Mouse (Mus musculus) forebrain, embryonic 16.5 days (tissue): Measurements from ENCODE around the gene Lsm2. TPM values are rescaled to one million over a fixed set of nuclear protein-coding genes. Genes with fewer than 3 reads are reported as not detected.
"Not testable (repeated sequence)": the region's sequence is repeated elsewhere in the genome, so short reads cannot be mapped to it uniquely, and the experiment has no call there.

Experiments
- ATAC-seq: fragments of 200-750 bp; cut with Nextera tagmentation; 2 replicates; pipeline ENCODE4 v1.8.0; 2017; ENCODE audit warnings: mild to moderate bottlenecking, moderate library complexity
- H3K27ac ChIP-seq: fragments of 300-500 bp; sonication (generic); 2 replicates; pipeline ENCODE4 v1.5.1; 2014; ENCODE audit warnings: low read length, control low read depth
- H3K27me3 ChIP-seq: fragments of 300-500 bp; sonication (generic); replicated peaks from 2 replicates; pipeline ENCODE4 v1.6.1; 2014; ENCODE audit warnings: low read length; ENCODE audit not compliant: control insufficient read depth, insufficient read depth
- H3K36me3 ChIP-seq: fragments of 300-500 bp; sonication (generic); 2 replicates; pipeline ENCODE4 v1.6.1; 2014; ENCODE audit not compliant: control insufficient read depth, insufficient read depth
- H3K4me1 ChIP-seq: fragments of 300-500 bp; sonication (generic); replicated peaks from 2 replicates; pipeline ENCODE4 v1.6.1; 2014; ENCODE audit warnings: low read length; ENCODE audit not compliant: control insufficient read depth, insufficient read depth
- H3K4me2 ChIP-seq: fragments of 300-500 bp; sonication (generic); 2 replicates; pipeline ENCODE4 v1.6.1; 2014; ENCODE audit warnings: mild to moderate bottlenecking, low read length, control low read depth
- H3K4me3 ChIP-seq: fragments of 300-500 bp; sonication (generic); replicated peaks from 2 replicates; pipeline ENCODE4 v1.5.1; 2014; ENCODE audit warnings: mild to moderate bottlenecking, low read length, control low read depth
- H3K9ac ChIP-seq: fragments of 300-500 bp; sonication (generic); replicated peaks from 2 replicates; pipeline ENCODE4 v1.6.1; 2014; ENCODE audit warnings: low read depth, low read length, control low read depth
- H3K9me3 ChIP-seq: fragments of 300-500 bp; sonication (generic); 2 replicates; pipeline ENCODE4 v1.6.1; 2016; ENCODE audit warnings: low read length; ENCODE audit not compliant: control insufficient read depth
- WGBS: fragments of 180-500 bp; shearing (Covaris S2); extraction: QIAGEN DNeasy Blood & Tissue Kit; methylation state at CpG from one replicate; pipeline ENCODE4 v1.1.7; 2014; 5-methylcytosine and 5-hydroxymethylcytosine counted together
- polyA plus RNA-seq: library from polyadenylated mRNA; unstranded; fragments of >200 nt; fragmentation: Nextera tagmentation; extraction: Ambion mirVana; gene quantifications from 2 replicates; pipeline ENCODE4 v1.2.1, GENCODE M21; 2015

Lsm2 gene
- polyA plus RNA-seq, 1 experiment from 2014 or later = 121 TPM

DNA sequence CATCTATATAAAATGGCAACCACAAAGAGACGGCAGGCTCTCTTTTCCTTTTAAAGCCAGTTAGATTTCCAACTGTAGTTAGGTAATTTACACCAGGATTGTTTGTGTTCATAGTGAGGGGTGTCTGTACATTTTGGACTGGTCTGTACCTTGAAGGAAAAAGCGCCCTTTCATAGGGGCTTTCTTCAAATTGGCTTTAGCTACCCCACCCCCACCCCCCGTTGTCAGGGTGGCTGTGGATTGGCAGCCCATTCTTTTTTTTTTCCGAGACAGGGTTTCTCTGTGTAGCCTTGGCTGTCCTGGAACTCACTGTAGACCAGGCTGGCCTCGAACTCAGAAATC lies 15.5 kb downstream of the Lsm2 start:
- no peak overlapping the region for H3K4me2 ChIP-seq
- ATAC-seq = no peak
- WGBS = 92% methylated on average over 5 of the region's 5 CpGs
- H3K4me3 ChIP-seq = no peak overlapping the region
- peaks cover 14% of the 10 kb centered on the region for H3K4me1 ChIP-seq
- no peaks in the 10 kb centered on the region for H3K9me3 ChIP-seq
- H3K9ac ChIP-seq = no peak overlapping the region
- no peak overlapping the region for H3K27ac ChIP-seq
- no peaks in the 10 kb centered on the region for H3K27me3 ChIP-seq
- H3K36me3 ChIP-seq = no peaks in the 10 kb centered on the region

DNA sequence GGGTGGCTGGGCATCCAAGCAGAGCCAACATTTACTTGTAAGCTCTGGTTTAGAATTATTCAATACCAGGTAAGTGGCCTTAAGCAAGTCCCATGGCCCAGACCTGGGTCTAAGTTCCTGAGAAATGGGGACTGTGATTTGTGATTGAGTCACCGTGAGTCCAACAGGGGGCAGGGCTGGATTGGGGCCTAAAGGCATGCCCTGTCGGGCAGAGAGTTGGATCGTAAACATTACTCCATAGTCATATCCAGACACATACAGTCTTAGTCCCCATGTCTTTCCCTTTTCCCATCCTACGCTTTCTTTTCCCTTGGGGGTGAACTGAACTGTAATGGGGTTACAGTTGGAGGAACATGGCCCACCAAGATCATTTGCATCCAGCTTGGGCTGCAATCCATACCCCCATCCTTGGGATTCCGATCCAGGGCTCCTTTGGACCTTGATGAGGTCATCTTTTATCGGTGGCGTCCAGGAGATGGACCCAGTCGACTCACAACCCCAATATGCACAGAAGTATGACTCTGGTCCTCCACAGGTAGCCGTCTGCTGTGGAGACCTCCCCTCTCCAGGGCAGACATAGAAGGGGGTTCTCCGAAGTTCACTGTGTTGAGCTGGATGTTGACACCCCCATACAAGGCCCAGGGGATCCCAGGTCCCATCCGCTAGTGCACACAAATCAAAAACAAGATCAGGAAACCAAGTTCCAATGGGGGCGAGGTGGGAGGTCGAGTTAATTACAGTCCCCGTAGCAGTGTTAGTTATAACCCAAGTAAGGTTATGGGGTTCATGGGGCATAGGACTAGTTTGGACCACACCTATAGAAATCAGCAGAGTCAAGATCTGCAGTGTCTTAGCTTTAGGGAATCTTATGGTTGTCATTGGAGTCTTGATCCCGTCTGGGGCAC lies 17.1 kb downstream of the Lsm2 start:
- Histone ChIP-seq H3K4me1 (peaks cover 27% of the 10 kb centered on the region), H3K9ac (no peak overlapping the region), H3K9me3 (no peaks in the 10 kb centered on the region), H3K27ac (no peak overlapping the region), H3K27me3 (no peaks in the 10 kb centered on the region), H3K36me3 (no peaks in the 10 kb centered on the region), H3K4me3 (no peak overlapping the region), H3K4me2 (peak overlapping the region; percentile 47)
- ATAC-seq = no peak
- 93% methylated on average over 15 of the region's 15 CpGs for WGBS

DNA sequence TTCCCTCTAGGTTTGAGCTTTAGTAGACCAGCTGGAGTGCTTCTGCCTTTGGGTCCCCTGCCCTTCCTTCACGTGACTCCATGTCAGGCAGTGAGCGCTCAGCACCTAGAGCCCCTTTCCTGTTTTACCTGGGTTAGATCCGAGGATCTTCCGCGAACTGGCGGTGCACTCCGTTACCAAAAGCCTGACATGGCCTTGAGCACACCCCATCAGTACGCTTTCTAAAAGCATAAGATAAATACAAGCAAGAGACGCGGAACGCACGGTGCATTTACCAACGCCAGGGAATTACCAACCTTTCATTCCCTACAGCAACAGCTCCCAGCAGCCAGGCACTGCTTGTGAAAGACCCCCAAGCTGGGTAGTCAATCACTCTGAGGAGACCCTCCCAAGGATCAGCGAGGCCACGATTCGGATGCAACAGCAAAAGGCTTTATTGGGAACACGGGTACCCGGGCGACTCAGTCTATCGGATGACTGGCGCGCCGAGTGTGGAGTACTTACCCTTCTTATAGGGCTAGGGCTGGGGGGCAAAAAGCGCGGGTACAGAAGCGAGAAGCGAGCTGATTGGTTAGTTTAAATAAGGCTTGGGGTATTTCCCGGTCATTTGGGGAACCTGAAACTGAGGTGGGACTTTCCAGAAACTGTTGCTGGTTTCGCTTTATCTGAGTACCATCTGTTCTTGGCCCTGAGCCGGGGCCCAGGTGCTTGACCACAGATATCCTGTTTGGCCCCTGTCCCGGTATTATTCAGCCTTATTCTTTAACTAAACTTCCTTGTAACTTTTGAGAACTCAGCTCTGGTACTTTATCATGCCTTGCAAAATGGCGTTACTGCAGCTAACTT lies 18.4 kb downstream of the Lsm2 start:
- Histone ChIP-seq H3K4me1 (peaks cover 27% of the 10 kb centered on the region), H3K4me2 (peak overlapping the region; percentile 99), H3K9ac (peak overlapping the region; percentile 90), H3K4me3 (peak overlapping the region; percentile 83), H3K27ac (peak overlapping the region; percentile 98)
- not testable (repeated sequence) for H3K9me3 ChIP-seq, ATAC-seq, H3K27me3 ChIP-seq, H3K36me3 ChIP-seq
- WGBS = 29% methylated on average over 26 of the region's 32 CpGs

DNA sequence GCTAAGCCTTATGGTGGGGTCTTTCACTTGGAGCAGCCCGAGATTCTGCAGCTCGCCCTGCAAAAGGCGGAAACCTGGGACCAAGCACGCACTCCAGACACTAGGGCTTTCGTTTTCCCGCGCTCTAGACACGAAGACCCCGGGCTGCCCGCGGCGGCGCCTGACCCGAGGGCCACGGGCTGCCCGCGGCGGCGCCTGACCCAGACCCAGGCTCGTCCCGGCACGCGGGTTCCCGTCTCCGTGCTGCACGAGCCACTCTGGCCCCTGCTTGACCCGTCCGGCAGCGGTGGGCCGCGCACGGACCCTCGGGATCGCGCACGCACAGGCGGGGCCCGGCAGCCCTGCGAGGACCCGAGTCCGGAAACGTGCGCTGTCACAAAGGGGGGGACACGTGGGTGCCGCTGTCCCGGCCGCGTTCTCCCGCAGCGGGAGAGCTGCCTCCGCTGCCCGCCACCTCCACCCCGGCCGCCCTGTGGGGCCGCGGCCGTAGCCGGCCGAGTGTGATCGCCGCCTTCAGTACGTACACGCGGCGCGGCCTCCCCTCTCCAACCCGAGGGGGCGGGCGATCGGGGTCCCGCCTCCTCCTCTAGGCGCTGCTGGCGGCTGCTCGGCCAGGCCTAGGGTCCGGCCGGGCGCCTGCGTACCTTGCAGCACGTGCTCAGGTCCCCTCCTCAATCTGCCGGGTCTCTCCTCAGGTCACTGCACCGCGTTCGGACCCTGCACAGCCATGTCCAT lies 19.2 kb downstream of the Lsm2 start, which contains the start of gene Vars:
Vars (plus strand) TSS at position 271 of the 735 bp plus-strand sequence.
- Histone ChIP-seq H3K4me2 (peak within 1 kb of the TSS; percentile 99), H3K27ac (peak within 1 kb of the TSS; percentile 98), H3K9ac (peak within 1 kb of the TSS; percentile 90), H3K27me3 (no peaks in the 10 kb centered on the region), H3K4me1 (peaks cover 27% of the 10 kb centered on the region), H3K36me3 (peaks cover 13% of the 10 kb centered on the region), H3K9me3 (no peaks in the 10 kb centered on the region), H3K4me3 (peak within 1 kb of the TSS; percentile 83)
- WGBS = 0% methylated on average over 79 of the region's 83 CpGs
- peak; percentile 93 for ATAC-seq

DNA sequence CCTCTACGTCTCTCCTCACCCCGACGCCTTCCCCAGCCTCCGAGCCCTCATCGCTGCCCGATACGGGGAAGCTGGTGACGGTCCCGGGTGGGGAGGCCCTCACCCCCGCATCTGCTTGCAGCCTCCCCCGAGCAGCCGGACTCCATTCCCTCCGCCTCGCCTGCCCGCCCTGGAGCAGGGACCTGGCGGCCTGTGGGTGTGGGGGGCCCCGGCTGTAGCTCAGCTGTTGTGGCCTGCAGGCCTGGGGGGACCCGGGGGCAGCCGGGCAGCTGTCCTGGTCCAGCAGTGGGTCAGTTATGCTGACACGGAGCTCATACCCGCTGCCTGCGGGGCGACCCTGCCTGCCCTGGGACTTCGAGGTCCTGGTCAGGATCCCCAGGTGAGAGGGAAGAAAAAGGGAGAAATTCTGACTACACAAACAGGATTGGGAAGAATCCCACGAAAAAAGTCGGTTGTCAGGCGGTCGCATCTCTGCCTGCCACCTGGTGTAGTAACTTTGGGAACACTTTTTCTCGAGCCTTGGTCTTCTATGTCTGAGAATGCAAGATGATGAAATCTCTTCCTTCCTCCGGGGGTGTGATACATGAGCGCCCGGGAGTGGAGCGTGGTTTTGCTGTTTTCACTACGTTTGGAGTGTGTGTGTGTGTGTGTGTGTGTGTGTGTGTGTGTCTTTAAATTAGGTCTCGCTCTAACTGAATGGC lies 19.9 kb downstream of the Lsm2 start:
- H3K9me3 ChIP-seq = no peaks in the 10 kb centered on the region
- WGBS = under 1% methylated on average over 35 of the region's 35 CpGs
- no peaks in the 10 kb centered on the region for H3K27me3 ChIP-seq
- peaks cover 27% of the 10 kb centered on the region for H3K4me1 ChIP-seq
- H3K4me3 ChIP-seq = peak overlapping the region; percentile 83
- H3K36me3 ChIP-seq = peaks cover 13% of the 10 kb centered on the region
- peak overlapping the region; percentile 98 for H3K27ac ChIP-seq
- H3K4me2 ChIP-seq = peak overlapping the region; percentile 99
- H3K9ac ChIP-seq = peak overlapping the region; percentile 90
- ATAC-seq = peak; percentile 13; the same call in 1 of the 2 replicates

DNA sequence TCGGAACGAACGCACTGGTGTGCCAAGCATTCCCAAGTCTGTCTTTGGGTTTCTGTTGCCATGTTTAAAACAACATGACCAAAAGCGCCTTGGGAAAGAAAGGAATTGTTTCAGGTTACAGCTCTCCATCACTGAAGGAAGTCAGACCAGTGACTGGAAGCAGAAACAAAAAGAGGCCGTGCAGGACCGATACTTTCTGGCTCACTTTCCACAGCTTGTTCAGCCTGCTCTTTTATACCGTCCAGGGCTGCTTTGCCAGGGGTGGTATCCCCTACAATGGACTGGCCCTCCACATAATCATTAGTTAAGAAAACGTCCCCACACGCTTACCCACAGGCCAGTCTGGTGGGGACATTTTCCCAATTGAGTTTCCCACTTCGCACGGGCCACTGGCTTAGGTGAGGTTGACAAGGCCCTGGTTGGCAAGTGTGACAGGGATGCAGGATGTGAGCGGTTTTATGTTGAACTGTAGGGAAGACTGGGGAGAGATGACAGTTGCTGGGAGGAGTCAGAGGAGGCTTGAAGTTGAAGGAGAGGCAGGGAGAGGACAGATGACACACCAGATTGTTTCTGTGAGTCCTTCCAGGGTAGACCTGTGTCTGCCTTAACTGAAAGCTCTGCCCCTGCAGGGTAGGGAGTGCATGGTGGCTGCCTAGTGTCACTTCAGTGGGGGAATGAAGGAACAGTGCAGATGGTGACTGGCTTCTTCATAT lies 20.6 kb downstream of the Lsm2 start:
- ATAC-seq = no peak
- 5% methylated on average over 12 of the region's 12 CpGs for WGBS
- H3K4me2 ChIP-seq = peak overlapping the region; percentile 99
- no peaks in the 10 kb centered on the region for H3K27me3 ChIP-seq
- H3K27ac ChIP-seq = no peak overlapping the region
- no peaks in the 10 kb centered on the region for H3K9me3 ChIP-seq
- peaks cover 27% of the 10 kb centered on the region for H3K4me1 ChIP-seq
- H3K4me3 ChIP-seq = peak overlapping the region; percentile 83
- H3K9ac ChIP-seq = peak overlapping the region; percentile 90
- H3K36me3 ChIP-seq = peaks cover 13% of the 10 kb centered on the region

DNA sequence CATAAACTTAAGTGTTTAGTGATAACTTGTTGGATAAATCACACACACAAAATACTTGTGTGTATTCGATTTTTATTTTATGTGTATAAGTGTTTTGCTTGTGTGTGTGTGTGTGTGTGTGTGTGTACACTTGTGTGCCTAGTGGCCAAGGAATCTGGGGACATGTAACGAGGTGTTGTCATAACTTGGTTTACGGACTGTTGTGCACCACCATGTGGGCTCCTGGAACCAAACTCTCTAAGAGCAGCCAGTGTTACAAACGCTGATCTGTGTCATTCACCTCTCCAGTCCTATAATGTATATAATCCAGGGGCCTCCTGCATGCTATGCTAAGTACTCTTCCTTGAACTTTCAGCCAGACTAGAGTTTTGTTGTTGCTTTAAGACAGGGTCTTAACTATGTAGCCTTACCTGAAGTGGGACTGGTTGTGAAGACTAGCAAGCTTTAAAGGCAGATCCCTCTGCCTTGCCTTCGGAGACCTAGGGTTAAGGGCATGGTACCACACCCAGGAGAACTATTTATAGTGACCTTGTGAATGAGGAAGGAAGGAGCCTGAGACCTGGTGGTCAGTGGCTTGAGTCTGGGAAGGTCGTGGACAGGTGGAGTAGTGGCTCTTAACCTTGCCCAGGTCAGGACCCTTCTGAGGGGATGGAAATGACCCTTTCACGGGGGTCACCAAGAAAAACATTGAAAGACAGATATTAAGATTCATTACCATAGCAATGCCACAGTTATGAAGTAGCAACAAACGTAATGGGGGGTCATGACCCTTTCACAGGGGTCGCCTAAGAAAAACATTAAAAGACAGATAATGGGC lies 21.6 kb downstream of the Lsm2 start:
- WGBS = 68% methylated on average over 9 of the region's 9 CpGs
- H3K27me3 ChIP-seq = no peaks in the 10 kb centered on the region
- H3K27ac ChIP-seq = no peak overlapping the region
- peaks cover 15% of the 10 kb centered on the region for H3K36me3 ChIP-seq
- H3K4me1 ChIP-seq = peaks cover 27% of the 10 kb centered on the region
- no peaks in the 10 kb centered on the region for H3K9me3 ChIP-seq
- H3K4me3 ChIP-seq = no peak overlapping the region
- no peak for ATAC-seq
- no peak overlapping the region; the same call in 1 of the 2 replicates for H3K4me2 ChIP-seq
- peak overlapping the region; percentile 90; the same call in 1 of the 2 replicates for H3K9ac ChIP-seq
